Mouse (Mus musculus) megakaryocyte progenitor cell, adult 5-6 weeks (primary cell): ENCODE results near the gene Fasl. TPM values are rescaled to one million over a fixed set of nuclear protein-coding genes. Genes with fewer than 3 reads are reported as not detected.

Experiments used
- ATAC-seq: replicated peaks from 2 replicates; pipeline ENCODE4 v1.8.0; 2016; ENCODE audit warnings: mild to moderate bottlenecking, moderate TSS enrichment, inconsistent platforms; ENCODE audit not compliant: poor library complexity
- total RNA-seq, 2 experiments: library from RNA; stranded (forward) in 1 of 2; stranded (reverse) in 1 of 2; fragments of 157-497, 149-512 nt in 1 of 2; fragments of 200-1000 nt in 1 of 2; gene quantifications; 2 replicates each; pipeline versions ENCODE4 v1.2.3 to v1.2.4; 2015 to 2017

Fasl gene
- total RNA-seq (2015) = not detected in 2 replicates
- total RNA-seq (2017) = 0.25 TPM in 1 of 2 replicates, not detected in the other

- ATAC-seq = no peak
Observed at GRCm38 (mm10) chr1:161788339-161788738, at the start of gene Fasl. Gene Fasl (minus strand): TSS chr1:161788495.

GRCm38 (mm10) chr1:161826677-161827076 is 38.4 kb upstream of the Fasl start:
- ATAC-seq = no peak

GRCm38 (mm10) chr1:161809428-161809827 is 21.1 kb upstream of the Fasl start:
- 0 out of 2 replicates have a peak, but pooled peaks have one; percentile 7 for ATAC-seq

- ATAC-seq = peak; percentile 21; the same call in 1 of the 2 replicates
Observed at GRCm38 (mm10) chr1:161808980-161809379, 20.7 kb upstream of the Fasl start.

GRCm38 (mm10) chr1:161804541-161804971 is 16.3 kb upstream of the Fasl start:
- ATAC-seq = peak; percentile 51

GRCm38 (mm10) chr1:161801321-161801720 is 13.0 kb upstream of the Fasl start:
- ATAC-seq = no peak

- no peak for ATAC-seq
Observed at GRCm38 (mm10) chr1:161800256-161800655, 12.0 kb upstream of the Fasl start.

- ATAC-seq = peak; percentile 32
Observed at GRCm38 (mm10) chr1:161799791-161800190, 11.5 kb upstream of the Fasl start.

- ATAC-seq = peak; percentile 81
Observed at GRCm38 (mm10) chr1:161798866-161799265, 10.6 kb upstream of the Fasl start.

- peak; percentile 54 for ATAC-seq
Observed at GRCm38 (mm10) chr1:161794447-161795211, 6.3 kb upstream of the Fasl start.

- no peak for ATAC-seq
Observed at GRCm38 (mm10) chr1:161793321-161793720, 5.0 kb upstream of the Fasl start.

GRCm38 (mm10) chr1:161792687-161792969 is 4.3 kb upstream of the Fasl start:
- ATAC-seq = peak; percentile 40; the same call in 1 of the 2 replicates

GRCm38 (mm10) chr1:161791854-161792686 is 3.8 kb upstream of the Fasl start:
- peak; percentile 63 for ATAC-seq

GRCm38 (mm10) chr1:161782725-161783124 is 5.6 kb downstream of the Fasl start:
- no peak for ATAC-seq

- ATAC-seq = peak; percentile 74
Observed at GRCm38 (mm10) chr1:161781594-161781993, 6.7 kb downstream of the Fasl start.

GRCm38 (mm10) chr1:161779057-161779456 is 9.2 kb downstream of the Fasl start:
- peak; percentile 59 for ATAC-seq

- ATAC-seq = no peak
Observed at GRCm38 (mm10) chr1:161775151-161775550, 13.1 kb downstream of the Fasl start.

GRCm38 (mm10) chr1:161771293-161771692 is 17.0 kb downstream of the Fasl start:
- ATAC-seq = no peak

GRCm38 (mm10) chr1:161769329-161769728 is 19.0 kb downstream of the Fasl start:
- ATAC-seq = no peak

GRCm38 (mm10) chr1:161767101-161767524 is 21.2 kb downstream of the Fasl start:
- peak; percentile 81 for ATAC-seq

GRCm38 (mm10) chr1:161766656-161767055 is 21.6 kb downstream of the Fasl start:
- ATAC-seq = peak; percentile 95

GRCm38 (mm10) chr1:161765932-161766331 is 22.4 kb downstream of the Fasl start:
- no peak for ATAC-seq
